Mouse (Mus musculus): ENCODE data around the gene Fli1. TPM values are rescaled to one million over a fixed set of nuclear protein-coding genes. Genes with fewer than 3 reads are reported as not detected.
A peak's percentile ranks its signal among the peaks of the same experiment; 100 is the strongest.

Gene Fli1
- polyA plus RNA-seq, 1 experiment from 2014 or later = 55.6 TPM

- peaks cover 36% of the 10 kb centered on the region for H3K4me1 ChIP-seq (replicated peaks)
- no peak overlapping the region for H3K4me2 ChIP-seq
- ATAC-seq (ENCODE audit: insufficient number of reproducible peaks, insufficient read depth, low FRiP score, low TSS enrichment, low read depth) = no peak
- H3K9me3 ChIP-seq = no peaks in the 10 kb centered on the region
- no peak overlapping the region for H3K4me3 ChIP-seq (replicated peaks)
- WGBS = 88% methylated on average over 5 of the region's 5 CpGs
- no peak overlapping the region for H3K9ac ChIP-seq (replicated peaks)
- no peaks in the 10 kb centered on the region for H3K27me3 ChIP-seq
- H3K27ac ChIP-seq = no peak overlapping the region
- no peaks in the 10 kb centered on the region for H3K36me3 ChIP-seq
Observed at GRCm38 (mm10) chr9:32570547-32570946, 27.9 kb upstream of the Fli1 start.

- Histone ChIP-seq H3K27me3 (no peaks in the 10 kb centered on the region), H3K4me3 (replicated peaks) (no peak overlapping the region), H3K36me3 (no peaks in the 10 kb centered on the region), H3K27ac (no peak overlapping the region), H3K9me3 (no peaks in the 10 kb centered on the region), H3K4me1 (replicated peaks) (peaks cover 48% of the 10 kb centered on the region), H3K4me2 (no peak overlapping the region), H3K9ac (replicated peaks) (no peak overlapping the region)
- 83% methylated on average over 4 of the region's 4 CpGs for WGBS
- no peak for ATAC-seq (ENCODE audit: insufficient number of reproducible peaks, insufficient read depth, low FRiP score, low TSS enrichment, low read depth)
Observed at GRCm38 (mm10) chr9:32569261-32569660, 26.6 kb upstream of the Fli1 start.

- no peak overlapping the region for H3K9ac ChIP-seq (replicated peaks)
- ATAC-seq (ENCODE audit: insufficient number of reproducible peaks, insufficient read depth, low FRiP score, low TSS enrichment, low read depth) = no peak
- 8% methylated on average over 7 of the region's 7 CpGs for WGBS
- no peaks in the 10 kb centered on the region for H3K36me3 ChIP-seq
- no peaks in the 10 kb centered on the region for H3K27me3 ChIP-seq
- H3K27ac ChIP-seq = peak overlapping the region; percentile 79
- H3K4me2 ChIP-seq = peak overlapping the region; percentile 33
- no peak overlapping the region for H3K4me3 ChIP-seq (replicated peaks)
- H3K4me1 ChIP-seq (replicated peaks) = peaks cover 62% of the 10 kb centered on the region
- no peaks in the 10 kb centered on the region for H3K9me3 ChIP-seq
Observed at GRCm38 (mm10) chr9:32567603-32568002, 24.9 kb upstream of the Fli1 start.

- Histone ChIP-seq H3K4me3 (replicated peaks) (no peak overlapping the region), H3K36me3 (no peaks in the 10 kb centered on the region), H3K27ac (peak overlapping the region; percentile 32), H3K9ac (replicated peaks) (no peak overlapping the region), H3K9me3 (no peaks in the 10 kb centered on the region), H3K27me3 (no peaks in the 10 kb centered on the region), H3K4me1 (replicated peaks) (peaks cover 76% of the 10 kb centered on the region), H3K4me2 (no peak overlapping the region)
- no peak for ATAC-seq (ENCODE audit: insufficient number of reproducible peaks, insufficient read depth, low FRiP score, low TSS enrichment, low read depth)
- 58% methylated on average over 3 of the region's 3 CpGs for WGBS
Observed at GRCm38 (mm10) chr9:32565309-32565708, 22.6 kb upstream of the Fli1 start.

- ATAC-seq (ENCODE audit: insufficient number of reproducible peaks, insufficient read depth, low FRiP score, low TSS enrichment, low read depth) = no peak
- Histone ChIP-seq H3K27ac (0 out of 2 replicates have a peak overlapping the region, but pooled peaks have one; percentile 17), H3K4me3 (replicated peaks) (no peak overlapping the region), H3K9me3 (no peaks in the 10 kb centered on the region), H3K9ac (replicated peaks) (no peak overlapping the region), H3K4me2 (no peak overlapping the region), H3K36me3 (no peaks in the 10 kb centered on the region), H3K4me1 (replicated peaks) (peaks cover 68% of the 10 kb centered on the region), H3K27me3 (no peaks in the 10 kb centered on the region)
- 75% methylated on average over 4 of the region's 4 CpGs for WGBS
Observed at GRCm38 (mm10) chr9:32562837-32563236, 20.2 kb upstream of the Fli1 start.

GRCm38 (mm10) chr9:32562409-32562808, 19.7 kb upstream of the Fli1 start:
- Histone ChIP-seq H3K36me3 (no peaks in the 10 kb centered on the region), H3K9me3 (no peaks in the 10 kb centered on the region), H3K4me1 (replicated peaks) (peaks cover 64% of the 10 kb centered on the region), H3K4me3 (replicated peaks) (no peak overlapping the region), H3K27me3 (no peaks in the 10 kb centered on the region), H3K9ac (replicated peaks) (no peak overlapping the region), H3K4me2 (0 out of 2 replicates have a peak overlapping the region, but pooled peaks have one; percentile 15), H3K27ac (peak overlapping the region; percentile 17; the same call in 1 of the 2 replicates)
- WGBS = 19% methylated on average over 9 of the region's 9 CpGs
- no peak for ATAC-seq (ENCODE audit: insufficient number of reproducible peaks, insufficient read depth, low FRiP score, low TSS enrichment, low read depth)

- H3K27ac ChIP-seq = no peak overlapping the region
- H3K4me3 ChIP-seq (replicated peaks) = no peak overlapping the region
- no peak for ATAC-seq (ENCODE audit: insufficient number of reproducible peaks, insufficient read depth, low FRiP score, low TSS enrichment, low read depth)
- no peak overlapping the region for H3K4me2 ChIP-seq
- H3K27me3 ChIP-seq = no peaks in the 10 kb centered on the region
- no peaks in the 10 kb centered on the region for H3K36me3 ChIP-seq
- H3K9ac ChIP-seq (replicated peaks) = no peak overlapping the region
- WGBS = 78% methylated on average over 14 of the region's 14 CpGs
- no peaks in the 10 kb centered on the region for H3K9me3 ChIP-seq
- peaks cover 56% of the 10 kb centered on the region for H3K4me1 ChIP-seq (replicated peaks)
Observed at GRCm38 (mm10) chr9:32561190-32561890, 18.7 kb upstream of the Fli1 start.

- Histone ChIP-seq H3K9ac (replicated peaks) (no peak overlapping the region), H3K4me2 (no peak overlapping the region), H3K9me3 (no peaks in the 10 kb centered on the region), H3K4me3 (replicated peaks) (no peak overlapping the region), H3K36me3 (no peaks in the 10 kb centered on the region), H3K4me1 (replicated peaks) (peaks cover 48% of the 10 kb centered on the region), H3K27ac (no peak overlapping the region), H3K27me3 (no peaks in the 10 kb centered on the region)
- ATAC-seq (ENCODE audit: insufficient number of reproducible peaks, insufficient read depth, low FRiP score, low TSS enrichment, low read depth) = no peak
- WGBS = 67% methylated on average over 8 of the region's 8 CpGs
Observed at GRCm38 (mm10) chr9:32559859-32560258, 17.2 kb upstream of the Fli1 start.

- no peaks in the 10 kb centered on the region for H3K36me3 ChIP-seq
- H3K9me3 ChIP-seq = no peaks in the 10 kb centered on the region
- H3K27me3 ChIP-seq = no peaks in the 10 kb centered on the region
- H3K9ac ChIP-seq (replicated peaks) = no peak overlapping the region
- no peak overlapping the region for H3K27ac ChIP-seq
- H3K4me3 ChIP-seq (replicated peaks) = no peak overlapping the region
- no peak for ATAC-seq (ENCODE audit: insufficient number of reproducible peaks, insufficient read depth, low FRiP score, low TSS enrichment, low read depth)
- peaks cover 44% of the 10 kb centered on the region for H3K4me1 ChIP-seq (replicated peaks)
- no peak overlapping the region for H3K4me2 ChIP-seq
Observed at GRCm38 (mm10) chr9:32559454-32559853, 16.8 kb upstream of the Fli1 start.

GRCm38 (mm10) chr9:32556313-32556712, 13.7 kb upstream of the Fli1 start:
- WGBS = 74% methylated on average over 7 of the region's 7 CpGs
- H3K4me1 ChIP-seq (replicated peaks) = peaks cover 21% of the 10 kb centered on the region
- no peaks in the 10 kb centered on the region for H3K9me3 ChIP-seq
- no peaks in the 10 kb centered on the region for H3K27me3 ChIP-seq
- ATAC-seq (ENCODE audit: insufficient number of reproducible peaks, insufficient read depth, low FRiP score, low TSS enrichment, low read depth) = no peak
- H3K4me3 ChIP-seq (replicated peaks) = no peak overlapping the region
- H3K4me2 ChIP-seq = no peak overlapping the region
- no peak overlapping the region for H3K27ac ChIP-seq
- H3K9ac ChIP-seq (replicated peaks) = no peak overlapping the region; the same call in 1 of the 2 replicates
- H3K36me3 ChIP-seq = no peaks in the 10 kb centered on the region

GRCm38 (mm10) chr9:32555279-32555678, 12.6 kb upstream of the Fli1 start:
- Histone ChIP-seq H3K4me3 (replicated peaks) (no peak overlapping the region), H3K4me2 (no peak overlapping the region), H3K4me1 (replicated peaks) (peaks cover 22% of the 10 kb centered on the region), H3K27me3 (no peaks in the 10 kb centered on the region), H3K9me3 (no peaks in the 10 kb centered on the region), H3K27ac (no peak overlapping the region), H3K36me3 (no peaks in the 10 kb centered on the region), H3K9ac (replicated peaks) (no peak overlapping the region)
- WGBS = 94% methylated on average over 3 of the region's 3 CpGs
- no peak for ATAC-seq (ENCODE audit: insufficient number of reproducible peaks, insufficient read depth, low FRiP score, low TSS enrichment, low read depth)

- H3K4me3 ChIP-seq (replicated peaks) = no peak overlapping the region
- H3K9ac ChIP-seq (replicated peaks) = 0 out of 2 replicates have a peak overlapping the region, but pooled peaks have one; percentile 2
- peak overlapping the region; percentile 42 for H3K4me2 ChIP-seq
- peak overlapping the region; percentile 91 for H3K27ac ChIP-seq
- peaks cover 64% of the 10 kb centered on the region for H3K4me1 ChIP-seq (replicated peaks)
- ATAC-seq (ENCODE audit: insufficient number of reproducible peaks, insufficient read depth, low FRiP score, low TSS enrichment, low read depth) = no peak; the same call in 1 of the 2 replicates
- H3K36me3 ChIP-seq = no peaks in the 10 kb centered on the region
- H3K9me3 ChIP-seq = no peaks in the 10 kb centered on the region
- WGBS = 3% methylated on average over 10 of the region's 10 CpGs
- peaks cover 12% of the 10 kb centered on the region for H3K27me3 ChIP-seq
Observed at GRCm38 (mm10) chr9:32550541-32550940, 7.9 kb upstream of the Fli1 start.
